Mouse (Mus musculus) spleen, adult 2 months (tissue): ENCODE measurements around the gene Dnajc7.

Source experiments
- CTCF ChIP-seq: fragments of 200-500 bp; IDR thresholded peaks from 2 replicates; pipeline ENCODE4 v1.5.1; 2011; ENCODE audit warnings: mild to moderate bottlenecking, inconsistent platforms; ENCODE audit not compliant: insufficient read depth, insufficient read length, insufficient replicate concordance; ENCODE audit errors: extremely low read depth
- POLR2A ChIP-seq: fragments of 200-500 bp; IDR thresholded peaks from 2 replicates; pipeline ENCODE4 v1.6.1; 2011; ENCODE audit warnings: low read depth, low read length, inconsistent platforms

DNA sequence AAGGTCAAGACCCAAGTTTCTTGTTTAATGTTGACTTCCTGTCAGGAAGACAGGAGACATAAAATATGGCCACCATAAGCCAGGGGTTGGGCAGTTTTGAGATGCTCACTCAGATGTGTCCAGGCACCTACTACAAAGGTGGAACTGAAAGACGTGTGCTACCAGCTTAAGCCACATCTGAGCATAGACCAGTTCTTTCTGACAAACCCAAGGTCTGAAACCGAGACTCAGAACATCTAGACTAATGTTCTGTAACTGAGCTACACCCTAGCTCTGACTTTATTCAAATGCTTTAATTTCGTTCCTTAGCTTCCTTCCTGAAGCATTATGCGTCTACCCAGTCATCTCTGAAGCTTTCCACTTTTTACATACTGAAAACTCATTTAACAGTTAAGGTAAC is 21.9 kb downstream of the Dnajc7 start:
- TF ChIP-seq CTCF (no peak), POLR2A (no peak)
